Mouse (Mus musculus) ES-E14 (cell line): ENCODE results near the gene Slc6a21. TPM values are rescaled to one million over a fixed set of nuclear protein-coding genes. Genes with fewer than 3 reads are reported as not detected.

Experiments used
- DNase-seq: peaks from one replicate; pipeline ENCODE4 v3.0.0-alpha.2; 2013; ENCODE audit warnings: low read depth, low spot score
- H3K27ac ChIP-seq: 2 replicates; pipeline ENCODE4 v1.5.1; 2012; ENCODE audit warnings: low read depth, mild to moderate bottlenecking, low read length, moderate library complexity, mixed read lengths; ENCODE audit not compliant: poor library complexity, insufficient read depth, severe bottlenecking
- H3K36me3 ChIP-seq: 2 replicates; pipeline ENCODE4 v1.6.1; 2012; ENCODE audit warnings: mild to moderate bottlenecking, low read length, moderate library complexity, mixed read lengths; ENCODE audit not compliant: control insufficient read depth, poor library complexity, insufficient read depth, severe bottlenecking
- H3K4me1 ChIP-seq, 2 experiments: fragments of 150-350 bp in 1 of 2; sonication (generic) in 1 of 2; 2 replicates each; pipeline ENCODE4 v1.6.1; 2012; ENCODE audit warnings: low read length in 2 of 2, mild to moderate bottlenecking in 1 of 2, mixed read lengths in 1 of 2; ENCODE audit not compliant: control insufficient read depth in 2 of 2, insufficient read depth in 2 of 2, poor library complexity in 1 of 2
- H3K4me3 ChIP-seq, 2 experiments: fragments of 150-350 bp in 1 of 2; sonication (generic) in 1 of 2; 2 replicates each; pipeline ENCODE4 v1.5.1; 2012; ENCODE audit warnings: low read length in 2 of 2, low read depth in 1 of 2, mild to moderate bottlenecking in 1 of 2, mixed read lengths in 1 of 2; ENCODE audit not compliant: insufficient read depth in 1 of 2, poor library complexity in 1 of 2, severe bottlenecking in 1 of 2
- H3K9ac ChIP-seq: 2 replicates; pipeline ENCODE4 v1.6.1; 2012; ENCODE audit warnings: low read depth, mild to moderate bottlenecking, low read length, mixed read lengths; ENCODE audit not compliant: poor library complexity, insufficient read depth, severe bottlenecking
- H3K9me3 ChIP-seq: fragments of 150-350 bp; sonication (generic); 2 replicates; pipeline ENCODE4 v1.6.1; 2012; ENCODE audit warnings: low read depth, mild to moderate bottlenecking, low read length; ENCODE audit not compliant: control insufficient read depth, insufficient read depth
- CHD2 ChIP-seq: IDR thresholded peaks from 2 replicates; pipeline ENCODE4 v1.6.1; 2014; ENCODE audit warnings: mild to moderate bottlenecking, low read depth, low read length, inconsistent platforms
- HCFC1 ChIP-seq: IDR thresholded peaks from 2 replicates; pipeline ENCODE4 v1.6.1; 2012; ENCODE audit warnings: low read length, inconsistent platforms, borderline replicate concordance; ENCODE audit not compliant: insufficient read depth
- MAFK ChIP-seq: IDR thresholded peaks from 2 replicates; pipeline ENCODE4 v1.6.1; 2014; ENCODE audit warnings: mild to moderate bottlenecking, low read depth, low read length, inconsistent platforms; ENCODE audit not compliant: insufficient read depth
- ZC3H11A ChIP-seq: IDR thresholded peaks from 2 replicates; pipeline ENCODE4 v1.6.1; 2012; ENCODE audit warnings: low read depth, mild to moderate bottlenecking, inconsistent platforms, low read length, borderline replicate concordance
- ZNF384 ChIP-seq: IDR thresholded peaks from 2 replicates; pipeline ENCODE4 v1.6.1; 2012; ENCODE audit warnings: low read depth, low read length, inconsistent platforms
- in situ Hi-C, 2 experiments: fragments of 600-800 bp; cut with MboI; formaldehyde crosslinking; loops; one replicate each; pipeline ENCODE4 v1.15.1; 2025; ENCODE audit warnings: low sequenced_read_pairs in 2 of 2, inconsistent platforms in 1 of 2; ENCODE audit not compliant: unreplicated experiment in 2 of 2
- total RNA-seq: library from RNA; depleted of rRNA; stranded (reverse); fragments of 300-350 nt; gene quantifications from 2 replicates; pipeline ENCODE4 v1.2.3, GENCODE M21; 2012

Slc6a21 gene
- total RNA-seq, 1 experiment = 0.67 TPM

- H3K36me3 ChIP-seq = no peaks in the 10 kb centered on the region
- H3K27ac ChIP-seq = no peak overlapping the region
- H3K4me3 ChIP-seq = no peak overlapping the region
- no peak overlapping the region for H3K9ac ChIP-seq
- H3K4me1 ChIP-seq = peaks cover 3 to 6% of the 10 kb centered on the region in 2 experiments; a peak in 2 of 4 replicates
- H3K9me3 ChIP-seq = no peaks in the 10 kb centered on the region
- no peak for DNase-seq
- in situ Hi-C loops = no loop called here
- no peak for TF ChIP-seq HCFC1
- no peak for TF ChIP-seq MAFK
- no peak for TF ChIP-seq ZC3H11A
- no peak for TF ChIP-seq ZNF384
- TF ChIP-seq CHD2 = no peak
Observed at GRCm38 (mm10) chr7:45263006-45263607, 14.2 kb upstream of the Slc6a21 start.

DNA sequence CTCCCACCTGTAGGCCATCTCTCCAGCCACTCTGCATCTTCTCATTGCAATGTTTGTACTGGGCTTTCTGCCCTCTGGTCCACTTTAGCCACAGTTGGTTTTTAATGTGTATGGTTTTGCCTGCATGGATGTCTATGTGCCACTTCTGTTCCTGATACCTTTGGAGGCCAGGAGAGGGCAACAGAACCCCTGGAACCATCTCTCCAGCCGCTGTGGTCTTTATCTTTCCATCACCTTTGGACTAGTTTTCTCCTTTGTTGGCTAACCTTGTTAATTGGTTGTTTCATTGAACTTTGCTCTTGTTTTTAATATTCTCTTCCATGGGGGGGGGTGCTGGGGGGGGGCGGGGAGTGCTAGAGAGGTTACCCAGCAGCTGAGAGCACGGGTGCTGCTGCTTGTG, 13.0 kb upstream of the Slc6a21 start:
- in situ Hi-C loops = no loop called here
- TF ChIP-seq ZC3H11A = no peak
- TF ChIP-seq MAFK = no peak
- H3K9ac ChIP-seq = no peak overlapping the region
- no peak for DNase-seq
- H3K9me3 ChIP-seq = no peaks in the 10 kb centered on the region
- no peak overlapping the region for H3K4me3 ChIP-seq
- no peak overlapping the region for H3K27ac ChIP-seq
- peaks cover 3 to 10% of the 10 kb centered on the region in 2 experiments; a peak in 2 of 4 replicates for H3K4me1 ChIP-seq
- no peaks in the 10 kb centered on the region for H3K36me3 ChIP-seq

DNA sequence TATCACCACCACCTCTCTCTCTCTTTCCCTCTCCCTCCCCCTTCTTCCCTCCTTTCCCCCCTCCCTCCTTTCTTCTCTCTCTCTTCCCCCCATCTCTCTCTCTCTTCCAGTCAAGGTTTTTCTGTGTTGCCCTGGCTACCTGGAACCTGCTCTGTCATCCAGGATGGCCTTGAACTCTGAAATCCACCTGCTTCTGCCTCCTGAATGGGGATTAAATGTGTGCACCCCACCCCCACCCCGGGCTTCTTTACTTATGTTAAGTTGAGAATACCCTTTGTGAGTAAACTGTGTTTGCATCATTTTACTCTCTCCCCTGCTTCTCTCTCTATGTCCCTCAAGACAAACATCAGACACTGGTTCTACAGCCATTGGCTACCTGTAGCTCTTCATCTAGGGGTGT, 11.8 kb upstream of the Slc6a21 start:
- Histone ChIP-seq H3K9ac (no peak overlapping the region), H3K4me1 (peaks cover 3 to 10% of the 10 kb centered on the region in 2 experiments; a peak in 2 of 4 replicates), H3K9me3 (no peaks in the 10 kb centered on the region), H3K27ac (no peak overlapping the region), H3K4me3 (no peak overlapping the region), H3K36me3 (no peaks in the 10 kb centered on the region)
- no peak for DNase-seq
- in situ Hi-C loops = no loop called here
- TF ChIP-seq CHD2 (no peak), ZNF384 (no peak), MAFK (no peak)

- no peak for DNase-seq
- TF ChIP-seq ZC3H11A = no peak
- TF ChIP-seq MAFK = no peak
- no peak for TF ChIP-seq CHD2
- TF ChIP-seq HCFC1 = no peak
- no peak for TF ChIP-seq ZNF384
- H3K27ac ChIP-seq = no peak overlapping the region
- H3K36me3 ChIP-seq = no peaks in the 10 kb centered on the region
- peak overlapping the region; percentile 10; the same call in 1 of the 2 replicates for H3K9ac ChIP-seq
- in situ Hi-C loops = no loop called here
- no peaks in the 10 kb centered on the region for H3K9me3 ChIP-seq
- H3K4me3 ChIP-seq = no peak overlapping the region
- H3K4me1 ChIP-seq = peaks cover 9 to 21% of the 10 kb centered on the region in 2 experiments
Observed at GRCm38 (mm10) chr7:45272786-45273412, 4.4 kb upstream of the Slc6a21 start.

DNA sequence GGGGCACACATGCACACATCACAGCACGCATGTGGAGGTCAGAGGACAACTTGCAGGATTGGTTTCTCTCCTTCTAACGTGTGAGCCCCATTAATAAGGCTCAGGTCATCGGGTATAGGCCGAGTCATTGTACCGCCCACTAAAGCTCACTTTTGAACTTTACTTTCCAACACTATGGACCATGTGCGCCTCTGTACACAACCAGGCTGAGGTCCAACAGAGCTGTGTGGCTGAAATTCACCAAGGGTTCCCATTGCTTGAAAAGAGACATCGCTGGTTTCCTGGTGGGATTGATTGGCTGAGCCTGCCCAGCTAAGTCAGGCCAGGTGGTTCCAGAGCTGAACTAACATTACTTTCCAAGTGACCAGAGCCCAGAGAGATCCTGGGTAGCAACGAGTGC, 3.6 kb upstream of the Slc6a21 start:
- no peak for DNase-seq
- no peaks in the 10 kb centered on the region for H3K9me3 ChIP-seq
- H3K36me3 ChIP-seq = no peaks in the 10 kb centered on the region
- TF ChIP-seq CHD2 = no peak
- no peak for TF ChIP-seq HCFC1
- no peak for TF ChIP-seq ZNF384
- no peak for TF ChIP-seq MAFK
- no peak for TF ChIP-seq ZC3H11A
- H3K4me1 ChIP-seq = peaks cover 9 to 15% of the 10 kb centered on the region in 2 experiments
- no peak overlapping the region for H3K4me3 ChIP-seq
- in situ Hi-C loops = no loop called here
- H3K27ac ChIP-seq = no peak overlapping the region
- no peak overlapping the region for H3K9ac ChIP-seq
